Mouse (Mus musculus) c-Kit-positive CD71-positive TER-119-positive erythroid progenitor cells, embryonic 14.5 days (primary cell): ENCODE measurements around the gene Gm21028.
"Not testable (repeated sequence)": the region's sequence is repeated elsewhere in the genome, so short reads cannot be mapped to it uniquely, and the experiment has no call there.

Source experiments
- DNase-seq: peaks from one replicate; pipeline ENCODE4 v3.0.0-alpha.2; 2013; ENCODE audit warnings: low spot score

Gm21028 gene

GRCm38 (mm10) chr7:42578488-42578887, at the start of gene Gm21028:
Gene Gm21028 (minus strand): TSS chr7:42578588.
- no peak for DNase-seq

GRCm38 (mm10) chr7:42595666-42596065, 17.3 kb upstream of the Gm21028 start:
- DNase-seq: not testable (repeated sequence)

DNA sequence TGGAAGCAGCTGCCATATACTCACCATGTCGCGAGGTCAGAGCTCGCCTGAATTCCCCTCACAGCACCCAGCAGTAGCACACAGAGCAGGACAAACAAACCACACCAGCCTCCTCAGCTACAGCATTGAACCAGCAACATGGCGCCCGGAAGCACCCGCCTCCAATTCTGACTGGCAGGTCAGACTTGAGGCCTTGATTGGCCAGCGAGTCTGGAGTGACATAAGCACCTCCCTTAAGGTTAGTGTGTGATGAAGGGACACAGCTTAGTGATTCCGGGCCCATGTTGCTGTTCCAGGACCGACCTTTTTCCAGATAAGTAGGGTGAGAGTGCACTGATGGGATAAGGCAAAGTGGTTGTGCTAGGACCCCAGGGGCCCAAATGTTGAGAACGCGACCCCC, 14.0 kb upstream of the Gm21028 start, which contains the start of gene Zfp977:
Zfp977 (minus strand) TSS at position 135 of the 400 bp plus-strand sequence.
- DNase-seq: not testable (repeated sequence)

GRCm38 (mm10) chr7:42591311-42591710, 12.9 kb upstream of the Gm21028 start:
- DNase-seq: not testable (repeated sequence)

DNA sequence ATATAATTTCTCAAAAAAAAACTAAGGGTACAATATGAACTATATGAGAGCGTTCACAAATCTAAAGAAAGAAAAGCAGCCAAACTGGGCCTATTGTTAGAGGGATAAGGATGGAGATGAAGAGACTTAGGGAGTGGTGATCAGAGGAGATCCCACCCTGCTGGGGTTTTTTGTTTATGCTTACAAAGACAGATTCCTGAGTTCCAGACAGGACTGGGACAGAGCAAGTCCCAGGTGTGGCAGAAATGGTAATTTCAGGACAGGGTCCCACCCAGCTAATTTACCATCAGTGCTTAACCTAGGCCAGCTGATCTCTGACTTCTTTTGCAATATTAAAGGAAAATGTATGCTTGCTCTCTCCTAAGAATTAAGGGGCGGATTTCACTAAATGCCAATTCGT, 26.6 kb downstream of the Gm21028 start:
- no peak for DNase-seq
